Mouse (Mus musculus) megakaryocyte-erythroid progenitor cell, adult 5 weeks (primary cell): ENCODE measurements around the gene Zfp987. TPM values are rescaled to one million over a fixed set of nuclear protein-coding genes. Genes with fewer than 3 reads are reported as not detected.

ENCODE experiments used
- polyA plus RNA-seq: library from polyadenylated mRNA; stranded (reverse); fragments of >175 nt; gene quantifications from 2 replicates; pipeline ENCODE4 v1.2.3, GENCODE M21; 2012

Gene Zfp987
- 0.03 TPM in 2 replicates for polyA plus RNA-seq

DNA sequence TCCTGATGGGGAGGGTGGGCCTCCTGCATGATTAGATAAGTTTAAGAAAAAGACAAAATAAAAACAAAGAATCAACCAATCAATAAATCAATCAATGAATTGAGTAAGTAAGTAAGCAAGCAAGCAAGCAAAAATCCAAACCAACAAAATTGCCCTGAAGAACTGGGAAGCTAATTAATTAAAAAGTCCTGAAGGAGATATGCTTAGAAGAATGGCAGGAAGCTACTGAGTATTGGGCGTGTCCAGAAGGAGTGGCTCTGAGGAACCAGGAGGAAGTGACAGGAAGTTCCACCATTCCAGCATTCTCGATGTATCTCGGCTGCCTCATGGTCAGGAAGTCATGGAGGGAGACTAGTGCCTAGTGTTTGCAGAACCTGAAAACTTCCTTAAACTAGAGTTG lies at the start of gene Zfp987:
Zfp987 (plus strand) TSS at position 301 of the 400 bp plus-strand sequence.

DNA sequence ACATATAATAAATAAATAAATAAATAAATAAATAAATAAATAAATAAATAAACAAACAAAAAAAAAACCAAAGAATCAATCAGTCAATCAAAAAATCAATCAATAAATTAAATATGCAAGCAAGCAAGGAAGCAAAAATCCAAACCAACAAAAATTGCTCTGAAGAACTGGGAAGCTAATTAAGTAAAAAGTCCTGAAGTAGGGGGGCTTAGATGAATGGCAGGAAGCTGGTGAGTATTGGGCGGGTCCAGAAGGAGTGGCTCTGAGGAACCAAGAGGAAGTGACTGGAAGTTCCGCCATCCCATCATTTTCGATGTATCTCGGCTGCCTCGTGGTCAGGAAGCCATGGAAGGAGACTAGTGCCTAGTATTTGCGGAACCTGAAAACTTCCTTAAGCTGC lies 59.4 kb downstream of the Zfp987 start, which contains the start of gene Zfp600:
Zfp600 (plus strand) TSS at position 301 of the 400 bp plus-strand sequence.

Other genes with a start within 250 kb of the Zfp987 start
- gene Zfp986, start 228.5 kb upstream of the Zfp987 start, polyA plus RNA-seq = not detected in 2 replicates
- gene Zfp600, start 59.5 kb downstream of the Zfp987 start, polyA plus RNA-seq = not detected in 2 replicates